Mouse (Mus musculus) thymus, adult 2 months (tissue): ENCODE data around the gene Odf3b.

Source experiments
- CTCF ChIP-seq: fragments of 200-500 bp; IDR thresholded peaks from 2 replicates; pipeline ENCODE4 v1.5.1; 2012; ENCODE audit warnings: mild to moderate bottlenecking, control low read depth, low read length, moderate library complexity, borderline replicate concordance; ENCODE audit not compliant: control insufficient read depth, poor library complexity, insufficient read depth; ENCODE audit errors: extremely low read depth
- POLR2A ChIP-seq: fragments of 200-500 bp; IDR thresholded peaks from 2 replicates; pipeline ENCODE4 v1.6.1; 2012; ENCODE audit warnings: mild to moderate bottlenecking, low read length, control low read depth, moderate library complexity; ENCODE audit not compliant: control insufficient read depth, poor library complexity, insufficient read depth; ENCODE audit errors: extremely low read depth

GRCm38 (mm10) chr15:89396883-89397282 lies 17.8 kb upstream of the Odf3b start:
- no peak for TF ChIP-seq POLR2A
- no peak for TF ChIP-seq CTCF
